Mouse (Mus musculus): Measurements from ENCODE around the gene Slc6a5. TPM values are rescaled to one million over a fixed set of nuclear protein-coding genes. Genes with fewer than 3 reads are reported as not detected.

The Slc6a5 gene
- polyA plus RNA-seq, 1 experiment from 2014 or later: not detected

DNA sequence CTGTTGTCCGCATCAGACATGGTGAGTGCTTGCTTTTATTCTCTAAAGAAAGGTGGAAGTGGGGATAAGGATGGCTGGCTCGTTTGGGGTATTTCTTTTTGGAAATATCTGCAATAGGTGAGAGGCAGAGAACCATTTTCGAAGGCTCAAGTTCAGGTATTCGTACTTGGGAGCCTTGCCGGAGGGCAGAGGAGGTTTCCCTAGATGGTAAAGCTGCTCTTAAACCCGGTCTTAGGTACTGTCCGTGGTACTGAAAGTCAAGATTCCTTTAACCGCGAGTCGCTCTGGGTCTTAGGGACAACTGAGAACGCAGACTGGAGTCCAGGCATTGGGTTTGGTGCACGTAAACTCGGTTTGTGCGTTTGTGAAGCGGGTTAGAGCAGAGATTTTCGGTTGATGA, 415 bp downstream of the Slc6a5 start:
- H3K36me3 ChIP-seq (ENCODE audit: control insufficient read depth, insufficient read depth, low read length): no peaks in the 10 kb centered on the region
- ATAC-seq (replicated peaks; ENCODE audit: low FRiP score): no peak
- H3K9ac ChIP-seq (ENCODE audit: low read length): no peak overlapping the region
- no peaks in the 10 kb centered on the region for H3K9me3 ChIP-seq (ENCODE audit: control insufficient read depth, low read length)
- 0 out of 2 replicates have a peak, but pooled peaks cover 4% of the 10 kb centered on the region for H3K4me1 ChIP-seq (replicated peaks; ENCODE audit: control insufficient read depth, insufficient read depth, low read length)
- peaks cover 99% of the 10 kb centered on the region for H3K27me3 ChIP-seq (ENCODE audit: control insufficient read depth, insufficient read depth, low read length)
- no peak overlapping the region for H3K27ac ChIP-seq (ENCODE audit: low read depth, low read length)
- under 1% methylated on average over 16 of the region's 16 CpGs for WGBS
- H3K4me3 ChIP-seq (ENCODE audit: low read depth, low read length): no peak overlapping the region
- no peak overlapping the region for H3K4me2 ChIP-seq (ENCODE audit: low read depth, low read length, severe bottlenecking)
- peak; percentile 71 for DNase-seq (ENCODE audit: low spot score)

DNA sequence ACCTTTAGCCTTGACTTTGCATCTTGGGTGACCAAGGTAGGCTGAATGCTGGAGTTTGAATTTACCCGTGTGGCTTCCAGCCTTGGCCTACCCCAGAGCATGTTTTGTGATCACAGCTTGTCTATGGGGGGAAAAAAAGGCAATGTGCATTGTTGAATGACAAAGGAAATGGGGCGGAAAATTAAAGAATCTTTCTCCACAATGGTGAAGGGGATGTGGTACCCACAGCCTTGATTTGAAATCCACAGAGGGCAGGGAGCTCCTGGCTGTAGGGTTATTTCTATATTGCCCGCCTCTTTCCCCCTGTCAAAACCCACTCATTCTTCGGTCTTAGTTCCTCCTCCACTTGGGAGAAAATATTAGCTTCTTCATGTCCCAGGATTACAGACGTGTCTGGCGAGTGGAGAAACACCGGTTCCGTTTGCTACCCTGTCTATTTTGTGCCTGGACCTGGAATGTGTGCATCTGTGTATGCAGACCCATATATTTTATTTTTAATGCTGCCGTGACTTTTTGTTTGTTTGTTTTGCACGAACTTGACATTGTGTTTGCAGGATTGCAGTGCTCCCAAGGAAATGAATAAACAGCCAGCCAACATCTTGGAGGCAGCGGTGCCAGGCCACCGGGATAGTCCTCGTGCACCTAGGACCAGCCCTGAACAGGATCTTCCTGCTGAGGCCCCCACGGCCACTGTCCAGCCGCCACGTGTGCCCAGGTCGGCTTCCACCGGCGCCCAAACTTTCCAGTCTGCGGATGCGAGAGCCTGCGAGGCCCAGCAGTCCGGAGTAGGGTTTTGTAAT, 1.4 kb downstream of the Slc6a5 start:
- Histone ChIP-seq H3K4me1 (replicated peaks; ENCODE audit: control insufficient read depth, insufficient read depth, low read length) (0 out of 2 replicates have a peak, but pooled peaks cover 4% of the 10 kb centered on the region), H3K27me3 (ENCODE audit: control insufficient read depth, insufficient read depth, low read length) (peaks cover 99% of the 10 kb centered on the region), H3K27ac (ENCODE audit: low read depth, low read length) (no peak overlapping the region), H3K36me3 (ENCODE audit: control insufficient read depth, insufficient read depth, low read length) (no peaks in the 10 kb centered on the region), H3K4me2 (ENCODE audit: low read depth, low read length, severe bottlenecking) (no peak overlapping the region), H3K4me3 (ENCODE audit: low read depth, low read length) (no peak overlapping the region), H3K9ac (ENCODE audit: low read length) (no peak overlapping the region), H3K9me3 (ENCODE audit: control insufficient read depth, low read length) (no peaks in the 10 kb centered on the region)
- DNase-seq (ENCODE audit: low spot score) (no peak), ATAC-seq (replicated peaks; ENCODE audit: low FRiP score) (no peak)
- 1% methylated on average over 23 of the region's 23 CpGs for WGBS

DNA sequence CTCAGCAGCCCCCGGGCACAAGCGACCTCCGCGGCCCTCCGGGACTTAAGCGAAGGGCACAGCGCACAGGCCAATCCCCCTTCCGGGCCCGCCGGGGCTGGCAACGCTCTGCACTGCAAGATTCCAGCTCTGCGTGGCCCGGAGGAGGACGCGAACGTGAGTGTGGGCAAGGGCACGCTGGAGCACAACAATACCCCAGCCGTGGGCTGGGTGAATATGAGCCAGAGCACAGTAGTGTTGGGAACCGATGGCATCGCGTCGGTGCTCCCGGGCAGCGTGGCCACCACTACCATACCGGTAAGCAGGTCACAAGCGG, 2.0 kb downstream of the Slc6a5 start:
- Histone ChIP-seq H3K4me2 (ENCODE audit: low read depth, low read length, severe bottlenecking) (no peak overlapping the region), H3K9me3 (ENCODE audit: control insufficient read depth, low read length) (no peaks in the 10 kb centered on the region), H3K4me3 (ENCODE audit: low read depth, low read length) (no peak overlapping the region), H3K27me3 (ENCODE audit: control insufficient read depth, insufficient read depth, low read length) (peaks cover 99% of the 10 kb centered on the region), H3K27ac (ENCODE audit: low read depth, low read length) (no peak overlapping the region), H3K9ac (ENCODE audit: low read length) (no peak overlapping the region), H3K36me3 (ENCODE audit: control insufficient read depth, insufficient read depth, low read length) (no peaks in the 10 kb centered on the region), H3K4me1 (replicated peaks; ENCODE audit: control insufficient read depth, insufficient read depth, low read length) (0 out of 2 replicates have a peak, but pooled peaks cover 4% of the 10 kb centered on the region)
- no peak for ATAC-seq (replicated peaks; ENCODE audit: low FRiP score)
- no peak for DNase-seq (ENCODE audit: low spot score)
- WGBS: under 1% methylated on average over 26 of the region's 26 CpGs

DNA sequence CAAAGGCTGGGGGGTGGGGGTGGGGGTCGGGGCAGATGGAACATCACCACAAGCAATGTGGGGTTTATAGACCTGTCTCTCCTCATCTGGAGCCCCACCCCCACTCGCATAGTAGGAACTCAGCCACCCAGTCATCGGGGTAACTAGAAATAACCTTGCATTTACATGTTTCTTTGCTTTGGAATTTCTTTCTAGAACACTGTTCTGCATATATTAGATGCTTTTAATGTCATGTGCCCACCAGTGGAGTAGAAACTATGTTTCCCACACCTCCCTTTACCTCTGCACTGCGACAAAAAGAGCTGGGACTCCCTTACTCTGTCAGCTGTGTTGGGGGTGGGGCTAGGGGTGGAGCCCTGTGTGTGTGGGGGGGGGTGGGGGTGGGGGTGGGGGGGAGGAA, 3.2 kb downstream of the Slc6a5 start:
- no peak overlapping the region for H3K4me3 ChIP-seq (ENCODE audit: low read depth, low read length)
- H3K4me1 ChIP-seq (replicated peaks; ENCODE audit: control insufficient read depth, insufficient read depth, low read length): 0 out of 2 replicates have a peak, but pooled peaks cover 4% of the 10 kb centered on the region
- H3K9ac ChIP-seq (ENCODE audit: low read length): no peak overlapping the region
- H3K27me3 ChIP-seq (ENCODE audit: control insufficient read depth, insufficient read depth, low read length): peaks cover 99% of the 10 kb centered on the region
- H3K36me3 ChIP-seq (ENCODE audit: control insufficient read depth, insufficient read depth, low read length): no peaks in the 10 kb centered on the region
- WGBS: 5% methylated on average over 4 of the region's 4 CpGs
- H3K4me2 ChIP-seq (ENCODE audit: low read depth, low read length, severe bottlenecking): no peak overlapping the region
- no peaks in the 10 kb centered on the region for H3K9me3 ChIP-seq (ENCODE audit: control insufficient read depth, low read length)
- DNase-seq (ENCODE audit: low spot score) (no peak), ATAC-seq (replicated peaks; ENCODE audit: low FRiP score) (no peak)
- H3K27ac ChIP-seq (ENCODE audit: low read depth, low read length): no peak overlapping the region

DNA sequence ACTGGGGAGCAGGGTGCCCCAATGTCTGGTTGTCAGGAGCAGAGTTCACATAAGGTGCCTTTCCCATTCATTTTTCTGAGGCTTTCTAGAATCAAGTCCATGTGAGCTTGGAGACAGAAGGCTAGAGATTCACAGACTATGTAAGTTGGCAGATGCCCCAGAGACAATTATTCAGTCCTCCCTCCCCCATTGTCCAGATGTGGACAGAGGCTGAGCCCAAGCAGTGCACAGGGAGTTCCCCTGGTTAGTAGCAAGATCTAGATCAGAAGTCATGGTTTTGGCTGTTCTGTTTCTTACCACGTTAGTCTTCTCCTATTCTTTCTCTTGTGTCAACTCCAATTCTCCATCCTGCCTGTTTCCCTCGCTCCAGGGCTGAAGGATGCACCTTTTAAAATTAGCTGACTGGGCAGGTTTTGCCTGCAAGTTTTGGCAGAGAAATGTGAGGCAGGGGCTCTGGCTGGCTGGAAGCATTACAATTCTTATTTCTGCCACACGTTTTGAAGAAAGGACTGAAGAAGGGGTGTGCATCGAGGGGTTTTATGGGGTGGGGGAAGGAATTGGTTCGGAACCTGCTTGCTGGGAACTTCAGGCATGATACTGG, 3.9 kb downstream of the Slc6a5 start:
- Histone ChIP-seq H3K36me3 (ENCODE audit: control insufficient read depth, insufficient read depth, low read length) (no peaks in the 10 kb centered on the region), H3K4me2 (ENCODE audit: low read depth, low read length, severe bottlenecking) (no peak overlapping the region), H3K27me3 (ENCODE audit: control insufficient read depth, insufficient read depth, low read length) (peaks cover 99% of the 10 kb centered on the region), H3K27ac (ENCODE audit: low read depth, low read length) (no peak overlapping the region), H3K4me1 (replicated peaks; ENCODE audit: control insufficient read depth, insufficient read depth, low read length) (0 out of 2 replicates have a peak, but pooled peaks cover 4% of the 10 kb centered on the region), H3K9ac (ENCODE audit: low read length) (no peak overlapping the region), H3K9me3 (ENCODE audit: control insufficient read depth, low read length) (no peaks in the 10 kb centered on the region), H3K4me3 (ENCODE audit: low read depth, low read length) (no peak overlapping the region)
- 1% methylated on average over 5 of the region's 5 CpGs for WGBS
- no peak for ATAC-seq (replicated peaks; ENCODE audit: low FRiP score)
- no peak for DNase-seq (ENCODE audit: low spot score)

DNA sequence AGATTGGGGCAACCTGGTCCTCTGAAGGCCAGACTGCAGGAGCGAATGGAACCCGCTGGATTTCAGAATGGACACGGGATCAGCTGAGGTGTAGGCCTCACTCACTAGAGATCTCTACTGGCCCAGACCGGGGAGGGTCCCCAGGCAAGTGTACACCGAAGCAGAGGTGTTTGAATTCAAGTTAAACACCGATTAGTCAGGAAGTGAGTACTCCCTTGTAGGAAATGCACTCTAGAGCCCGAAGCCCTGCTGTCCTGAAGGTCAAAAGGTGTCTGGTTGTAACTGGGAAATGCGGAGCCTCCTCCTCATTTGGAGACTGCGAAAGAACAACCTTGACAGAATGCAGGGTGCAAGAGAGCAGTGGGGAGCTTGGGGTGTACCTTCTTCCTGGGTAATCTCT, 5.0 kb downstream of the Slc6a5 start:
- H3K4me1 ChIP-seq (replicated peaks; ENCODE audit: control insufficient read depth, insufficient read depth, low read length): 0 out of 2 replicates have a peak, but pooled peaks cover 4% of the 10 kb centered on the region
- no peaks in the 10 kb centered on the region; the same call in 1 of the 2 replicates for H3K9me3 ChIP-seq (ENCODE audit: control insufficient read depth, low read length)
- H3K4me2 ChIP-seq (ENCODE audit: low read depth, low read length, severe bottlenecking): no peak overlapping the region
- H3K4me3 ChIP-seq (ENCODE audit: low read depth, low read length): no peak overlapping the region
- WGBS: 1% methylated on average over 9 of the region's 9 CpGs
- DNase-seq (ENCODE audit: low spot score) (no peak), ATAC-seq (replicated peaks; ENCODE audit: low FRiP score) (no peak)
- no peaks in the 10 kb centered on the region for H3K36me3 ChIP-seq (ENCODE audit: control insufficient read depth, insufficient read depth, low read length)
- no peak overlapping the region for H3K27ac ChIP-seq (ENCODE audit: low read depth, low read length)
- peaks cover 91% of the 10 kb centered on the region for H3K27me3 ChIP-seq (ENCODE audit: control insufficient read depth, insufficient read depth, low read length)
- H3K9ac ChIP-seq (ENCODE audit: low read length): no peak overlapping the region

DNA sequence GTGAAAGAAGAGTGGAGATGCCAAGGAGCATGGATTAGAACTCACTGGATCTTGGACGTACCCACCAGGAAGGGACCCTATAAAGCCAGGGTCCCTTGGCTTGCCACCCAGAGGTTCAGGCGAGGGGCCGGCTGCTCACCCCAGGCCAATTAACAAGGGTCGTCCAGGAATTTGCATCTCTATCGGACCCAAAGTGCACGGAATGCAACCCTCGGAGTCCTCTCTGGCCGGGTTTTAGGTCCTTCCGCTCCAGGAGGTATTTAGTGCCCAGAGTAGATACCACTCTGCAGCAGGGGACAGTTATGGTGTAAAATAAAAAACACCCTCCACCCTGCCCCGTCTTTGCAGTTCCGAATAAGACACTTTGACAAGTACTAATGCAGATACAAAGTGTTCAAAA, 5.5 kb downstream of the Slc6a5 start:
- Histone ChIP-seq H3K27me3 (ENCODE audit: control insufficient read depth, insufficient read depth, low read length) (peaks cover 91% of the 10 kb centered on the region), H3K9ac (ENCODE audit: low read length) (no peak overlapping the region), H3K9me3 (ENCODE audit: control insufficient read depth, low read length) (no peaks in the 10 kb centered on the region; the same call in 1 of the 2 replicates), H3K4me1 (replicated peaks; ENCODE audit: control insufficient read depth, insufficient read depth, low read length) (0 out of 2 replicates have a peak, but pooled peaks cover 4% of the 10 kb centered on the region), H3K4me2 (ENCODE audit: low read depth, low read length, severe bottlenecking) (no peak overlapping the region), H3K36me3 (ENCODE audit: control insufficient read depth, insufficient read depth, low read length) (no peaks in the 10 kb centered on the region), H3K4me3 (ENCODE audit: low read depth, low read length) (no peak overlapping the region), H3K27ac (ENCODE audit: low read depth, low read length) (no peak overlapping the region)
- under 1% methylated on average over 11 of the region's 11 CpGs for WGBS
- DNase-seq (ENCODE audit: low spot score): no peak
- no peak for ATAC-seq (replicated peaks; ENCODE audit: low FRiP score)

DNA sequence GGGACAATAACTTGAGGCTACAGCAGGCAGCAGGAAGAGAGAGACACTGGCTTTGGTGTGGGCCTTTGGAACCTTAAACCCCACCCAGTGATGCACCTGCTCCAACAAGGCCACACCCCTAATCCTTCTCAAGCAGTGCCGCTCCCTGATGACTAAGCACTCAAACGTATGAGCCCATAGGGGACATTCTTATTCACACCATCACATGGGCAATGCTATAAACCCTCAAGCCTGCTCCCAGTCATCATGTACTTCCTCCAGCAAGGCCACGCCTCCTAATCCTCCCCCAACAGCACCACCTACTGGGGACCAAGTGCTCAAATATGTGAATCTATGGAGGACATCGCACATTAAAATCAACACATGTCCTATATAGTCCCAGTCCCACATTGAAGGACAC, 9.5 kb downstream of the Slc6a5 start:
- H3K36me3 ChIP-seq (ENCODE audit: control insufficient read depth, insufficient read depth, low read length): no peaks in the 10 kb centered on the region
- H3K4me1 ChIP-seq (replicated peaks; ENCODE audit: control insufficient read depth, insufficient read depth, low read length): no peaks in the 10 kb centered on the region; the same call in 1 of the 2 replicates
- no peak for ATAC-seq (replicated peaks; ENCODE audit: low FRiP score)
- DNase-seq (ENCODE audit: low spot score): no peak
- WGBS: 85% methylated on average over 4 of the region's 4 CpGs
- H3K27ac ChIP-seq (ENCODE audit: low read depth, low read length): no peak overlapping the region
- no peak overlapping the region for H3K9ac ChIP-seq (ENCODE audit: low read length)
- no peaks in the 10 kb centered on the region; the same call in 1 of the 2 replicates for H3K9me3 ChIP-seq (ENCODE audit: control insufficient read depth, low read length)
- H3K4me2 ChIP-seq (ENCODE audit: low read depth, low read length, severe bottlenecking): no peak overlapping the region
- H3K4me3 ChIP-seq (ENCODE audit: low read depth, low read length): no peak overlapping the region
- H3K27me3 ChIP-seq (ENCODE audit: control insufficient read depth, insufficient read depth, low read length): peaks cover 74% of the 10 kb centered on the region

Data from forebrain, embryonic 11.5 days (tissue).